Mouse (Mus musculus): Measurements from ENCODE around the gene Vash2.
"Not testable (repeated sequence)": the region's sequence is repeated elsewhere in the genome, so short reads cannot be mapped to it uniquely, and the experiment has no call there.

Gene Vash2

GRCm38 (mm10) chr1:190927311-190927710 lies 51.8 kb downstream of the Vash2 start:
- no peak for DNase-seq (ENCODE audit: low read depth, low spot score)

- DNase-seq (ENCODE audit: low read depth, low spot score), result not testable (repeated sequence)
Measured at GRCm38 (mm10) chr1:190924812-190925211, 54.3 kb downstream of the Vash2 start, which contains the start of gene Angel2. Gene Angel2 (plus strand): TSS chr1:190925112.

GRCm38 (mm10) chr1:190919725-190920469 lies 59.2 kb downstream of the Vash2 start:
- DNase-seq (ENCODE audit: low read depth, low spot score), result no peak

- DNase-seq (ENCODE audit: low read depth, low spot score), result peak; percentile 29
Measured at GRCm38 (mm10) chr1:190918938-190919337, 60.2 kb downstream of the Vash2 start.

GRCm38 (mm10) chr1:190912623-190913022 lies 66.5 kb downstream of the Vash2 start:
- DNase-seq (ENCODE audit: low read depth, low spot score), result peak; percentile 26

GRCm38 (mm10) chr1:190911415-190912123 lies 67.5 kb downstream of the Vash2 start, which contains the start of gene Rps6kc1:
Gene Rps6kc1 (minus strand): TSS chr1:190911770.
- peak; percentile 93 for DNase-seq (ENCODE audit: low read depth, low spot score)

GRCm38 (mm10) chr1:190910836-190911235 lies 68.3 kb downstream of the Vash2 start:
- DNase-seq (ENCODE audit: low read depth, low spot score), result no peak

- no peak for DNase-seq (ENCODE audit: low read depth, low spot score)
Measured at GRCm38 (mm10) chr1:190904714-190905113, 74.4 kb downstream of the Vash2 start.

GRCm38 (mm10) chr1:190904136-190904535 lies 75.0 kb downstream of the Vash2 start:
- no peak for DNase-seq (ENCODE audit: low read depth, low spot score)

- no peak for DNase-seq (ENCODE audit: low read depth, low spot score)
Measured at GRCm38 (mm10) chr1:190901082-190901481, 78.0 kb downstream of the Vash2 start.

GRCm38 (mm10) chr1:190898899-190899575 lies 80.1 kb downstream of the Vash2 start:
- no peak for DNase-seq (ENCODE audit: low read depth, low spot score)

GRCm38 (mm10) chr1:190898186-190898585 lies 80.9 kb downstream of the Vash2 start:
- DNase-seq (ENCODE audit: low read depth, low spot score), result no peak
